Mouse (Mus musculus): ENCODE measurements around the gene Lypd1. TPM values are rescaled to one million over a fixed set of nuclear protein-coding genes. Genes with fewer than 3 reads are reported as not detected.
A peak's percentile ranks its signal among the peaks of the same experiment; 100 is the strongest.

The Lypd1 gene
- polyA plus RNA-seq, 1 experiment from 2014 or later, result 0.59 TPM

- Histone ChIP-seq H3K36me3 (replicated peaks; ENCODE audit: insufficient read depth, low read length) (no peaks in the 10 kb centered on the region), H3K27ac (ENCODE audit: low read depth) (no peak overlapping the region), H3K4me1 (ENCODE audit: insufficient read depth) (no peaks in the 10 kb centered on the region), H3K4me3 (ENCODE audit: low read depth, low read length) (no peak overlapping the region), H3K27me3 (ENCODE audit: insufficient read depth, low read length) (no peaks in the 10 kb centered on the region), H3K4me2 (ENCODE audit: low read depth, low read length) (no peak overlapping the region), H3K9me3 (ENCODE audit: low read length) (no peaks in the 10 kb centered on the region), H3K9ac (replicated peaks) (no peak overlapping the region)
- TF ChIP-seq EP300 (IDR thresholded peaks at IDR 0.05; ENCODE audit: low read depth), result no peak
- no peak for TF ChIP-seq CTCF (IDR thresholded peaks at IDR 0.05; ENCODE audit: low read depth)
- ATAC-seq (no peak), DNase-seq (no peak)
- WGBS (ENCODE audit: insufficient replicate concordance), result 88% methylated on average over 9 of the region's 9 CpGs
Observed at GRCm38 (mm10) chr1:125893158-125893557, 19.7 kb downstream of the Lypd1 start.

GRCm38 (mm10) chr1:125870056-125870455 is 42.8 kb downstream of the Lypd1 start:
- no peak overlapping the region for H3K27ac ChIP-seq (ENCODE audit: low read depth)
- H3K27me3 ChIP-seq (ENCODE audit: insufficient read depth, low read length), result no peaks in the 10 kb centered on the region

GRCm38 (mm10) chr1:125858631-125859030 is 54.3 kb downstream of the Lypd1 start:
- H3K9ac ChIP-seq (replicated peaks), result no peak overlapping the region
- DNase-seq (no peak), ATAC-seq (no peak)
- WGBS (ENCODE audit: insufficient replicate concordance), result 76% methylated on average over 5 of the region's 5 CpGs
- H3K4me2 ChIP-seq (ENCODE audit: low read depth, low read length), result no peak overlapping the region
- H3K9me3 ChIP-seq (ENCODE audit: low read length), result no peaks in the 10 kb centered on the region
- TF ChIP-seq EP300 (IDR thresholded peaks at IDR 0.05; ENCODE audit: low read depth) (no peak), CTCF (IDR thresholded peaks at IDR 0.05; ENCODE audit: low read depth) (no peak)
- H3K4me3 ChIP-seq (ENCODE audit: low read depth, low read length), result no peak overlapping the region
- H3K4me1 ChIP-seq (ENCODE audit: insufficient read depth), result no peaks in the 10 kb centered on the region
- no peak overlapping the region for H3K27ac ChIP-seq (ENCODE audit: low read depth)
- H3K27me3 ChIP-seq (ENCODE audit: insufficient read depth, low read length), result no peaks in the 10 kb centered on the region
- no peaks in the 10 kb centered on the region for H3K36me3 ChIP-seq (replicated peaks; ENCODE audit: insufficient read depth, low read length)

More at GRCm38 (mm10) chr1:125870056-125870455, 42.8 kb downstream of the Lypd1 start:
- H3K9me3 ChIP-seq (ENCODE audit: low read length), result no peaks in the 10 kb centered on the region
- H3K9ac ChIP-seq (replicated peaks), result no peak overlapping the region
- H3K4me2 ChIP-seq (ENCODE audit: low read depth, low read length), result no peak overlapping the region
- TF ChIP-seq CTCF (IDR thresholded peaks at IDR 0.05; ENCODE audit: low read depth), result no peak
- TF ChIP-seq EP300 (IDR thresholded peaks at IDR 0.05; ENCODE audit: low read depth), result no peak
- no peaks in the 10 kb centered on the region for H3K4me1 ChIP-seq (ENCODE audit: insufficient read depth)
- DNase-seq, result no peak
- WGBS (ENCODE audit: insufficient replicate concordance), result 51% methylated on average over 7 of the region's 7 CpGs
- ATAC-seq, result no peak
- H3K36me3 ChIP-seq (replicated peaks; ENCODE audit: insufficient read depth, low read length), result no peaks in the 10 kb centered on the region
- no peak overlapping the region for H3K4me3 ChIP-seq (ENCODE audit: low read depth, low read length)

GRCm38 (mm10) chr1:125854646-125855045 is 58.3 kb downstream of the Lypd1 start:
- WGBS (ENCODE audit: insufficient replicate concordance), result 34% methylated on average over 5 of the region's 5 CpGs
- DNase-seq (no peak), ATAC-seq (no peak)
- H3K4me1 ChIP-seq (ENCODE audit: insufficient read depth), result no peaks in the 10 kb centered on the region
- no peaks in the 10 kb centered on the region; the same call in 1 of the 2 replicates for H3K9me3 ChIP-seq (ENCODE audit: low read length)
- no peaks in the 10 kb centered on the region for H3K27me3 ChIP-seq (ENCODE audit: insufficient read depth, low read length)
- TF ChIP-seq CTCF (IDR thresholded peaks at IDR 0.05; ENCODE audit: low read depth) (no peak), EP300 (IDR thresholded peaks at IDR 0.05; ENCODE audit: low read depth) (no peak)
- no peaks in the 10 kb centered on the region for H3K36me3 ChIP-seq (replicated peaks; ENCODE audit: insufficient read depth, low read length)
- H3K4me3 ChIP-seq (ENCODE audit: low read depth, low read length), result no peak overlapping the region
- no peak overlapping the region for H3K27ac ChIP-seq (ENCODE audit: low read depth)
- no peak overlapping the region for H3K9ac ChIP-seq (replicated peaks)
- H3K4me2 ChIP-seq (ENCODE audit: low read depth, low read length), result no peak overlapping the region

GRCm38 (mm10) chr1:125839746-125840392 is 73.0 kb downstream of the Lypd1 start:
- 72% methylated on average over 13 of the region's 13 CpGs for WGBS (ENCODE audit: insufficient replicate concordance)
- ATAC-seq (no peak), DNase-seq (no peak)
- H3K27ac ChIP-seq (ENCODE audit: low read depth), result no peak overlapping the region
- H3K36me3 ChIP-seq (replicated peaks; ENCODE audit: insufficient read depth, low read length), result no peaks in the 10 kb centered on the region
- no peak overlapping the region for H3K4me2 ChIP-seq (ENCODE audit: low read depth, low read length)
- no peak overlapping the region for H3K4me3 ChIP-seq (ENCODE audit: low read depth, low read length)
- H3K9me3 ChIP-seq (ENCODE audit: low read length), result no peaks in the 10 kb centered on the region
- TF ChIP-seq EP300 (IDR thresholded peaks at IDR 0.05; ENCODE audit: low read depth), result no peak
- TF ChIP-seq CTCF (IDR thresholded peaks at IDR 0.05; ENCODE audit: low read depth), result no peak
- no peaks in the 10 kb centered on the region for H3K27me3 ChIP-seq (ENCODE audit: insufficient read depth, low read length)
- H3K9ac ChIP-seq (replicated peaks), result no peak overlapping the region
- H3K4me1 ChIP-seq (ENCODE audit: insufficient read depth), result no peaks in the 10 kb centered on the region

GRCm38 (mm10) chr1:125837507-125837906 is 75.4 kb downstream of the Lypd1 start:
- no peak for TF ChIP-seq CTCF (IDR thresholded peaks at IDR 0.05; ENCODE audit: low read depth)
- no peak for TF ChIP-seq EP300 (IDR thresholded peaks at IDR 0.05; ENCODE audit: low read depth)
- H3K9ac ChIP-seq (replicated peaks), result no peak overlapping the region
- DNase-seq, result peak; percentile 46
- no peak overlapping the region for H3K4me2 ChIP-seq (ENCODE audit: low read depth, low read length)
- no peaks in the 10 kb centered on the region for H3K9me3 ChIP-seq (ENCODE audit: low read length)
- H3K27me3 ChIP-seq (ENCODE audit: insufficient read depth, low read length), result no peaks in the 10 kb centered on the region
- no peak overlapping the region for H3K4me3 ChIP-seq (ENCODE audit: low read depth, low read length)
- 30% methylated on average over 1 of the region's 1 CpGs for WGBS (ENCODE audit: insufficient replicate concordance)
- no peaks in the 10 kb centered on the region for H3K36me3 ChIP-seq (replicated peaks; ENCODE audit: insufficient read depth, low read length)
- ATAC-seq, result no peak
- no peak overlapping the region for H3K27ac ChIP-seq (ENCODE audit: low read depth)
- H3K4me1 ChIP-seq (ENCODE audit: insufficient read depth), result no peaks in the 10 kb centered on the region

Data from liver, postnatal 0 days (tissue).